Mouse (Mus musculus): ENCODE measurements around the gene Gcnt2.

- no peak for TF ChIP-seq CTCF (IDR thresholded peaks at IDR 0.05; ENCODE audit: control insufficient read depth, insufficient read depth, low read length)
- no peak for TF ChIP-seq POLR2A (IDR thresholded peaks at IDR 0.05; ENCODE audit: borderline replicate concordance, control insufficient read depth, low read depth, low read length)
These were observed 87.0 kb downstream of the Gcnt2 start for GRCm38 (mm10) chr13:40946513-40946912.

Measured in bone marrow, adult 2 months (tissue).